Mouse (Mus musculus) heart, embryonic 14.5 days (tissue): Measurements from ENCODE around the gene Atox1. TPM values are rescaled to one million over a fixed set of nuclear protein-coding genes. Genes with fewer than 3 reads are reported as not detected.

Experiments used
- ATAC-seq: fragments of 200-750 bp; cut with Nextera tagmentation; 2 replicates; pipeline ENCODE4 v1.8.0; 2017; ENCODE audit warnings: low read depth, moderate TSS enrichment; ENCODE audit not compliant: insufficient number of reproducible peaks, insufficient read depth, low FRiP score
- H3K27ac ChIP-seq, 2 experiments: fragments of 200-500 bp in 1 of 2; fragments of 300-500 bp in 1 of 2; sonication (generic) in 1 of 2; replicated peaks in 1 of 2; 2 replicates each; pipeline ENCODE4 v1.5.1; 2012 to 2014; ENCODE audit warnings: low read depth in 2 of 2, low read length in 2 of 2, control low read depth in 1 of 2, mild to moderate bottlenecking in 1 of 2, mixed read lengths in 1 of 2; ENCODE audit not compliant: control insufficient read depth in 1 of 2, insufficient read depth in 1 of 2
- H3K27me3 ChIP-seq: fragments of 300-500 bp; sonication (generic); 2 replicates; pipeline ENCODE4 v1.6.1; 2014; ENCODE audit warnings: mild to moderate bottlenecking, low read length, control low read depth; ENCODE audit not compliant: control insufficient read depth, insufficient read depth
- H3K36me3 ChIP-seq: fragments of 300-500 bp; sonication (generic); 2 replicates; pipeline ENCODE4 v1.6.1; 2014; ENCODE audit warnings: mild to moderate bottlenecking, control low read depth, low read length, mixed read lengths; ENCODE audit not compliant: control insufficient read depth, insufficient read depth
- H3K4me1 ChIP-seq, 2 experiments: fragments of 200-500 bp in 1 of 2; fragments of 300-500 bp in 1 of 2; sonication (generic) in 1 of 2; 2 replicates each; pipeline ENCODE4 v1.6.1; 2012 to 2014; ENCODE audit warnings: low read length in 2 of 2, control low read depth in 1 of 2, mixed read lengths in 1 of 2; ENCODE audit not compliant: control insufficient read depth in 2 of 2, insufficient read depth in 2 of 2
- H3K4me2 ChIP-seq: fragments of 300-500 bp; sonication (generic); 2 replicates; pipeline ENCODE4 v1.6.1; 2014; ENCODE audit warnings: mild to moderate bottlenecking, low read length
- H3K4me3 ChIP-seq, 2 experiments: fragments of 200-500 bp in 1 of 2; fragments of 300-500 bp in 1 of 2; sonication (generic) in 1 of 2; 2 replicates each; pipeline ENCODE4 v1.5.1; 2012 to 2014; ENCODE audit warnings: low read length in 2 of 2, mild to moderate bottlenecking in 2 of 2, control low read depth in 1 of 2, low read depth in 1 of 2, moderate library complexity in 1 of 2; ENCODE audit not compliant: control insufficient read depth in 1 of 2, insufficient read depth in 1 of 2
- H3K9ac ChIP-seq: fragments of 300-500 bp; sonication (generic); 2 replicates; pipeline ENCODE4 v1.6.1; 2014; ENCODE audit warnings: mild to moderate bottlenecking, low read length
- H3K9me3 ChIP-seq: fragments of 300-500 bp; sonication (generic); 2 replicates; pipeline ENCODE4 v1.6.1; 2016; ENCODE audit warnings: low read length, control low read depth; ENCODE audit not compliant: control insufficient read depth
- WGBS: fragments of 180-500 bp; shearing (Covaris S2); extraction: QIAGEN DNeasy Blood & Tissue Kit; methylation state at CpG from one replicate; pipeline ENCODE4 v1.1.7; 2014; 5-methylcytosine and 5-hydroxymethylcytosine counted together
- polyA plus RNA-seq: library from polyadenylated mRNA; unstranded; fragments of >200 nt; fragmentation: Nextera tagmentation; extraction: Ambion mirVana; gene quantifications from 2 replicates; pipeline ENCODE4 v1.2.1, GENCODE M21; 2014

Gene Atox1
- 311 and 354 TPM in 2 replicates for polyA plus RNA-seq

- H3K36me3 ChIP-seq = peaks cover 3% of the 10 kb centered on the region; the same call in 1 of the 2 replicates
- H3K9me3 ChIP-seq = no peaks in the 10 kb centered on the region
- peak within 1 kb of the TSS; percentile 77 for H3K9ac ChIP-seq
- no peaks in the 10 kb centered on the region for H3K27me3 ChIP-seq
- H3K4me3 ChIP-seq = peak within 1 kb of the TSS; percentile 78 to 83
- peak within 1 kb of the TSS; percentile 92 for H3K4me2 ChIP-seq
- H3K27ac ChIP-seq = peak within 1 kb of the TSS; percentile 56 to 83
- ATAC-seq = peak; percentile 95
- WGBS = under 1% methylated on average over 36 of the region's 36 CpGs
- H3K4me1 ChIP-seq = peaks cover 13 to 15% of the 10 kb centered on the region in 2 experiments
These were observed at the start of gene Atox1 for GRCm38 (mm10) chr11:55461019-55461645. Atox1 (minus strand) TSS chr11:55461239.

- WGBS = 78% methylated on average over 3 of the region's 3 CpGs
These were observed 44.4 kb upstream of the Atox1 start for GRCm38 (mm10) chr11:55505485-55505884.

GRCm38 (mm10) chr11:55502886-55503285 is 41.8 kb upstream of the Atox1 start:
- Histone ChIP-seq H3K9me3 (no peaks in the 10 kb centered on the region), H3K36me3 (peaks cover 51% of the 10 kb centered on the region), H3K27me3 (no peaks in the 10 kb centered on the region), H3K4me2 (no peak overlapping the region), H3K9ac (no peak overlapping the region), H3K4me1 (no peaks in the 10 kb centered on the region), H3K4me3 (no peak overlapping the region), H3K27ac (no peak overlapping the region)
- ATAC-seq = no peak
- WGBS = 76% methylated on average over 5 of the region's 5 CpGs

More at GRCm38 (mm10) chr11:55505485-55505884, 44.4 kb upstream of the Atox1 start:
- H3K36me3 ChIP-seq = peaks cover 26% of the 10 kb centered on the region
- no peak overlapping the region for H3K4me3 ChIP-seq
- H3K27ac ChIP-seq = no peak overlapping the region
- no peaks in the 10 kb centered on the region for H3K9me3 ChIP-seq
- H3K27me3 ChIP-seq = no peaks in the 10 kb centered on the region
- no peak for ATAC-seq
- no peaks in the 10 kb centered on the region for H3K4me1 ChIP-seq
- no peak overlapping the region for H3K9ac ChIP-seq
- H3K4me2 ChIP-seq = no peak overlapping the region

- H3K36me3 ChIP-seq = peaks cover 59% of the 10 kb centered on the region
- 79% methylated on average over 8 of the region's 8 CpGs for WGBS
- H3K27me3 ChIP-seq = no peaks in the 10 kb centered on the region
- H3K4me3 ChIP-seq = no peak overlapping the region
- no peaks in the 10 kb centered on the region for H3K9me3 ChIP-seq
- no peak for ATAC-seq
- no peaks in the 10 kb centered on the region for H3K4me1 ChIP-seq
- H3K4me2 ChIP-seq = no peak overlapping the region
- no peak overlapping the region for H3K9ac ChIP-seq
- no peak overlapping the region for H3K27ac ChIP-seq
These were observed 41.0 kb upstream of the Atox1 start for GRCm38 (mm10) chr11:55501955-55502531.

- no peaks in the 10 kb centered on the region for H3K9me3 ChIP-seq
- no peak overlapping the region for H3K4me2 ChIP-seq
- H3K4me3 ChIP-seq = no peak overlapping the region
- H3K36me3 ChIP-seq = peaks cover 99% of the 10 kb centered on the region
- H3K27ac ChIP-seq = no peak overlapping the region
- no peaks in the 10 kb centered on the region for H3K27me3 ChIP-seq
- ATAC-seq = no peak
- H3K4me1 ChIP-seq = no peaks in the 10 kb centered on the region
- H3K9ac ChIP-seq = no peak overlapping the region
- 34% methylated on average over 5 of the region's 5 CpGs for WGBS
These were observed 36.8 kb upstream of the Atox1 start for GRCm38 (mm10) chr11:55497885-55498284.

- Histone ChIP-seq H3K4me1 (no peaks in the 10 kb centered on the region), H3K27me3 (no peaks in the 10 kb centered on the region), H3K9ac (no peak overlapping the region), H3K9me3 (no peaks in the 10 kb centered on the region), H3K4me2 (no peak overlapping the region), H3K27ac (no peak overlapping the region), H3K4me3 (no peak overlapping the region), H3K36me3 (peaks cover 99% of the 10 kb centered on the region)
- no peak for ATAC-seq
- 77% methylated on average over 6 of the region's 6 CpGs for WGBS
These were observed 35.1 kb upstream of the Atox1 start for GRCm38 (mm10) chr11:55496158-55496557.

- ATAC-seq = no peak
- Histone ChIP-seq H3K9ac (no peak overlapping the region), H3K27me3 (no peaks in the 10 kb centered on the region), H3K27ac (no peak overlapping the region), H3K4me3 (no peak overlapping the region), H3K9me3 (no peaks in the 10 kb centered on the region), H3K36me3 (peaks cover 89% of the 10 kb centered on the region), H3K4me2 (no peak overlapping the region), H3K4me1 (peaks cover 6 to 31% of the 10 kb centered on the region in 2 experiments)
- 96% methylated on average over 7 of the region's 7 CpGs for WGBS
These were observed 24.4 kb upstream of the Atox1 start for GRCm38 (mm10) chr11:55485443-55485842.
